Mouse (Mus musculus): Measurements from ENCODE around the gene Lrrc1. TPM values are rescaled to one million over a fixed set of nuclear protein-coding genes. Genes with fewer than 3 reads are reported as not detected.

Gene Lrrc1
- polyA plus RNA-seq, 1 experiment from 2014 or later: 17.0 TPM

GRCm38 (mm10) chr9:77516782-77517364 is 27.8 kb downstream of the Lrrc1 start:
- H3K4me1 ChIP-seq: peaks cover 10% of the 10 kb centered on the region; the same call in 1 of the 2 replicates
- H3K9me3 ChIP-seq: no peaks in the 10 kb centered on the region
- H3K36me3 ChIP-seq: no peaks in the 10 kb centered on the region
- no peak overlapping the region for H3K9ac ChIP-seq
- H3K27ac ChIP-seq: no peak overlapping the region
- no peak overlapping the region for H3K4me2 ChIP-seq
- WGBS: 71% methylated on average over 7 of the region's 7 CpGs
- no peak overlapping the region for H3K4me3 ChIP-seq
- no peak for ATAC-seq (ENCODE audit: insufficient number of reproducible peaks, low FRiP score, low TSS enrichment, low read depth)
- no peaks in the 10 kb centered on the region for H3K27me3 ChIP-seq

DNA sequence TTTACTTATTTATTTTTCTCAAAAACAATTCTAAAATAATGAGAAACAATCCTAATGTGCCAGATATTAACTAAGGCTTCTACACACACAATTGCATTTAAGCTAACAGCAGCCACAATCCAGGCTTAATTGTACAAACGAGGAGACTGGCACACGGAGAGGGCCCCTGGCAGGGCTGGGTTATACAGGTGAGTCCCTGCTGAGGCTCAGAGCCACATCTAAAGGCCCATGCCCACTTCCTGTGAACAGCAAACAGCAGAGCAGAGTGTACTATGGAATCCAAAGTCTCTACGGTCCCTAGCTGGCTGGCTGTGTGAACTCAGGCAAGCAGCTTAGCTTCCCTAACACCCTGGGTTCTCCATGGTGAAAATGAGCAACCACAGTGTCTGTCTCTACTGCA is 30.8 kb downstream of the Lrrc1 start:
- H3K4me1 ChIP-seq: peaks cover 10% of the 10 kb centered on the region; the same call in 1 of the 2 replicates
- WGBS: 53% methylated on average over 3 of the region's 3 CpGs
- no peak for ATAC-seq (ENCODE audit: insufficient number of reproducible peaks, low FRiP score, low TSS enrichment, low read depth)
- no peak overlapping the region for H3K4me3 ChIP-seq
- no peak overlapping the region for H3K9ac ChIP-seq
- H3K36me3 ChIP-seq: no peaks in the 10 kb centered on the region
- no peak overlapping the region for H3K4me2 ChIP-seq
- H3K27ac ChIP-seq: no peak overlapping the region
- H3K9me3 ChIP-seq: no peaks in the 10 kb centered on the region
- no peaks in the 10 kb centered on the region for H3K27me3 ChIP-seq

DNA sequence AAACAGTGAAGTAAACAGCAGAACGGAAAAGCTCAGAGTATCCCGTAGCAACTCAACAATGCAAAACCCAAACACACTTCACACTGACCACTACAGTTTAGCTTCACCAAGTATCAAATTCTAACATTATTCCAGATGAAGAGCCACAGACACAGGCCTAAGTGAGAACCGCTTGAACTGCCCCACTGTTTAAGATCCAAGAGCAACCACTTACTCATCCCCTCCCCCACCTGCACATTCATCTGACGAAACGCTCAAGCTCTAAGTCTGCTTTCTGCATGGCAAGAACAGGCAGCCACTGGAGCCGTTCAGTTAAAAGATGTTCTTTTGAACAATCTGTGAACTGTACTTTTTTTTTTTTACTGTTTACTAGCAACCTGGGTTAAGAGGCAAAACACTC is 32.5 kb downstream of the Lrrc1 start:
- H3K27me3 ChIP-seq: no peaks in the 10 kb centered on the region
- H3K9ac ChIP-seq: no peak overlapping the region
- no peaks in the 10 kb centered on the region for H3K9me3 ChIP-seq
- no peaks in the 10 kb centered on the region for H3K36me3 ChIP-seq
- ATAC-seq (ENCODE audit: insufficient number of reproducible peaks, low FRiP score, low TSS enrichment, low read depth): no peak
- 47% methylated on average over 6 of the region's 6 CpGs for WGBS
- peaks cover 10% of the 10 kb centered on the region; the same call in 1 of the 2 replicates for H3K4me1 ChIP-seq
- H3K4me3 ChIP-seq: no peak overlapping the region
- no peak overlapping the region for H3K27ac ChIP-seq
- no peak overlapping the region for H3K4me2 ChIP-seq

GRCm38 (mm10) chr9:77510574-77510973 is 34.1 kb downstream of the Lrrc1 start:
- Histone ChIP-seq H3K4me3 (no peak overlapping the region), H3K27me3 (no peaks in the 10 kb centered on the region), H3K36me3 (no peaks in the 10 kb centered on the region), H3K9ac (no peak overlapping the region), H3K9me3 (no peaks in the 10 kb centered on the region), H3K4me2 (no peak overlapping the region), H3K27ac (no peak overlapping the region), H3K4me1 (peaks cover 10% of the 10 kb centered on the region; the same call in 1 of the 2 replicates)
- ATAC-seq (ENCODE audit: insufficient number of reproducible peaks, low FRiP score, low TSS enrichment, low read depth): no peak
- 78% methylated on average over 8 of the region's 8 CpGs for WGBS

GRCm38 (mm10) chr9:77507743-77508394 is 36.8 kb downstream of the Lrrc1 start:
- Histone ChIP-seq H3K27ac (no peak overlapping the region), H3K27me3 (no peaks in the 10 kb centered on the region), H3K9me3 (no peaks in the 10 kb centered on the region), H3K9ac (no peak overlapping the region), H3K4me2 (no peak overlapping the region), H3K4me3 (no peak overlapping the region), H3K36me3 (no peaks in the 10 kb centered on the region), H3K4me1 (peaks cover 2% of the 10 kb centered on the region; the same call in 1 of the 2 replicates)
- no peak for ATAC-seq (ENCODE audit: insufficient number of reproducible peaks, low FRiP score, low TSS enrichment, low read depth)
- WGBS: 86% methylated on average over 3 of the region's 3 CpGs

DNA sequence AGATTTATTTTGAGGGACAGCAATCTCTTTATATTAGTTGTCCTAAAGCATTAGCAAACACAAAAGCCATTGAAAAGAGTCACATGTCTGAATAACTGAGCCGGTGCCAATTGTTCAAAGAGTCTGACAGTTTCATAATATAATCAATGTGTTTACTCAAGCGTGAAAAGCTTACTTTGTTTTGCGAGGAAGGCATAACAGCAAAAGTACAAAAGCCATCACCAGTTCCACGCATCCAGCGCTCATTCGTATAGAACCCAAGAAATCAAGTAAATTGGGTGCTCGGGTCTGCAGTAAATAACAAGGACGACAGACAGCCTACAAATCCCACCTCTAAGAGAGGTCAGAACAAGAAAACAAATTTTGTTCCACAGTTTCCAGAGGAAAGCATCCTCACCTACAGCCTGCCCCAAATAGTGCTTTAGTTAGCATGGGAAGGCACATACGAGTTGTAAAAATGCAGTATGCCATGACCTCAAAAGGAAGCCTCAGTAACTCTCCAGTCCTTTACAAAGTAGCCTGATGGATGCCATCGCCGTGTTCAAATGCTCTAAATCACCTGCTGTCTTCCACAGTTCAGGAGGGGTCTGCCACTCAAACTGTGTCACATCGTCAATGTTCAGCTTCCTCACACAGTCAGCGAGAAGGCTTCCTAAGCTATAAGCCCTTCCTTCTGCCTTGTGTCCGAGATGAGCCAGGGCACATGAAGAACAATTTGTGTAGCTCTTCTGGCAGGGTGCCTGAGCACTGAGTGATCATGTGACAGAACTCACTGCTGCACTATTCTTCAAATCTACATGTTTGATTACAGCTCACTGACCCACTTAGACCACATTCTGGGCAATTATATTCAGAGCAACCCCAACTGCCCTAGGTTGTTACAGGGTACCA is 41.9 kb downstream of the Lrrc1 start:
- H3K9me3 ChIP-seq: no peaks in the 10 kb centered on the region
- H3K4me3 ChIP-seq: no peak overlapping the region
- no peak overlapping the region for H3K9ac ChIP-seq
- ATAC-seq (ENCODE audit: insufficient number of reproducible peaks, low FRiP score, low TSS enrichment, low read depth): no peak
- no peaks in the 10 kb centered on the region for H3K4me1 ChIP-seq
- H3K27me3 ChIP-seq: no peaks in the 10 kb centered on the region
- no peak overlapping the region for H3K4me2 ChIP-seq
- no peaks in the 10 kb centered on the region for H3K36me3 ChIP-seq
- 75% methylated on average over 14 of the region's 14 CpGs for WGBS
- H3K27ac ChIP-seq: no peak overlapping the region

GRCm38 (mm10) chr9:77502171-77502547 is 42.5 kb downstream of the Lrrc1 start:
- Histone ChIP-seq H3K27me3 (no peaks in the 10 kb centered on the region), H3K4me1 (peaks cover 2% of the 10 kb centered on the region; the same call in 1 of the 2 replicates), H3K27ac (no peak overlapping the region), H3K4me3 (no peak overlapping the region), H3K36me3 (no peaks in the 10 kb centered on the region), H3K4me2 (no peak overlapping the region), H3K9ac (no peak overlapping the region), H3K9me3 (no peaks in the 10 kb centered on the region)
- ATAC-seq (ENCODE audit: insufficient number of reproducible peaks, low FRiP score, low TSS enrichment, low read depth): no peak
- 91% methylated on average over 6 of the region's 6 CpGs for WGBS

GRCm38 (mm10) chr9:77499084-77499483 is 45.6 kb downstream of the Lrrc1 start:
- Histone ChIP-seq H3K27me3 (no peaks in the 10 kb centered on the region), H3K9ac (no peak overlapping the region), H3K36me3 (no peaks in the 10 kb centered on the region), H3K4me2 (no peak overlapping the region), H3K27ac (no peak overlapping the region), H3K4me3 (no peak overlapping the region), H3K9me3 (no peaks in the 10 kb centered on the region), H3K4me1 (peaks cover 11% of the 10 kb centered on the region)
- no peak for ATAC-seq (ENCODE audit: insufficient number of reproducible peaks, low FRiP score, low TSS enrichment, low read depth)
- WGBS: 88% methylated on average over 6 of the region's 6 CpGs

- ATAC-seq (ENCODE audit: insufficient number of reproducible peaks, low FRiP score, low TSS enrichment, low read depth): no peak
- no peaks in the 10 kb centered on the region for H3K27me3 ChIP-seq
- 60% methylated on average over 3 of the region's 3 CpGs for WGBS
- no peaks in the 10 kb centered on the region for H3K36me3 ChIP-seq
- no peaks in the 10 kb centered on the region for H3K9me3 ChIP-seq
- no peak overlapping the region for H3K9ac ChIP-seq
- no peak overlapping the region for H3K27ac ChIP-seq
- no peak overlapping the region for H3K4me2 ChIP-seq
- H3K4me3 ChIP-seq: no peak overlapping the region
- peaks cover 11% of the 10 kb centered on the region for H3K4me1 ChIP-seq
Observed at GRCm38 (mm10) chr9:77498406-77498805, 46.3 kb downstream of the Lrrc1 start.

GRCm38 (mm10) chr9:77497173-77497572 is 47.5 kb downstream of the Lrrc1 start:
- Histone ChIP-seq H3K27ac (no peak overlapping the region), H3K4me1 (peaks cover 11% of the 10 kb centered on the region), H3K36me3 (no peaks in the 10 kb centered on the region), H3K9ac (no peak overlapping the region), H3K27me3 (no peaks in the 10 kb centered on the region), H3K4me3 (no peak overlapping the region), H3K9me3 (no peaks in the 10 kb centered on the region), H3K4me2 (no peak overlapping the region)
- no peak for ATAC-seq (ENCODE audit: insufficient number of reproducible peaks, low FRiP score, low TSS enrichment, low read depth)
- WGBS: 30% methylated on average over 6 of the region's 6 CpGs

GRCm38 (mm10) chr9:77496540-77497062 is 48.1 kb downstream of the Lrrc1 start:
- Histone ChIP-seq H3K4me2 (no peak overlapping the region), H3K27ac (no peak overlapping the region), H3K4me1 (peaks cover 11% of the 10 kb centered on the region), H3K9ac (no peak overlapping the region), H3K4me3 (no peak overlapping the region), H3K9me3 (no peaks in the 10 kb centered on the region), H3K27me3 (no peaks in the 10 kb centered on the region), H3K36me3 (no peaks in the 10 kb centered on the region)
- ATAC-seq (ENCODE audit: insufficient number of reproducible peaks, low FRiP score, low TSS enrichment, low read depth): no peak
- 40% methylated on average over 12 of the region's 12 CpGs for WGBS

- Histone ChIP-seq H3K4me3 (no peak overlapping the region), H3K4me2 (no peak overlapping the region), H3K36me3 (no peaks in the 10 kb centered on the region), H3K27ac (no peak overlapping the region), H3K9me3 (no peaks in the 10 kb centered on the region), H3K9ac (no peak overlapping the region), H3K4me1 (peaks cover 11% of the 10 kb centered on the region), H3K27me3 (no peaks in the 10 kb centered on the region)
- WGBS: 86% methylated on average over 7 of the region's 7 CpGs
- no peak for ATAC-seq (ENCODE audit: insufficient number of reproducible peaks, low FRiP score, low TSS enrichment, low read depth)
Observed at GRCm38 (mm10) chr9:77494307-77494706, 50.4 kb downstream of the Lrrc1 start.
